Mouse (Mus musculus) hindbrain, postnatal 0 days (tissue): Measurements from ENCODE around the gene Nkx2-2. TPM values are rescaled to one million over a fixed set of nuclear protein-coding genes. Genes with fewer than 3 reads are reported as not detected.
A peak's percentile ranks its signal among the peaks of the same experiment; 100 is the strongest.
"Not testable (repeated sequence)": the region's sequence is repeated elsewhere in the genome, so short reads cannot be mapped to it uniquely, and the experiment has no call there.

Experiments used
- ATAC-seq: fragments of 200-750 bp; cut with Nextera tagmentation; 2 replicates; pipeline ENCODE4 v1.8.0; 2017; ENCODE audit warnings: mild to moderate bottlenecking, moderate TSS enrichment, moderate library complexity
- DNase-seq: peaks from one replicate; pipeline ENCODE4 v3.0.0-alpha.2; 2015; ENCODE audit warnings: low spot score
- H3K27ac ChIP-seq: fragments of 300-500 bp; sonication (generic); 2 replicates; pipeline ENCODE4 v1.5.1; 2014; ENCODE audit warnings: mild to moderate bottlenecking
- H3K27me3 ChIP-seq: fragments of 300-500 bp; sonication (generic); 2 replicates; pipeline ENCODE4 v1.6.1; 2014; ENCODE audit warnings: low read length, mixed read lengths; ENCODE audit not compliant: insufficient read depth
- H3K36me3 ChIP-seq: fragments of 300-500 bp; sonication (generic); 2 replicates; pipeline ENCODE4 v1.6.1; 2014; ENCODE audit warnings: low read length, mixed read lengths; ENCODE audit not compliant: insufficient read depth
- H3K4me1 ChIP-seq: fragments of 300-500 bp; sonication (generic); 2 replicates; pipeline ENCODE4 v1.6.1; 2014; ENCODE audit warnings: antibody characterized with exemption, low read length, mixed read lengths; ENCODE audit not compliant: insufficient read depth
- H3K4me2 ChIP-seq: fragments of 300-500 bp; sonication (generic); 2 replicates; pipeline ENCODE4 v1.6.1; 2014; ENCODE audit warnings: low read depth, mild to moderate bottlenecking, low read length, moderate library complexity, mixed read lengths
- H3K4me3 ChIP-seq: fragments of 300-500 bp; sonication (generic); 2 replicates; pipeline ENCODE4 v1.5.1; 2014; ENCODE audit warnings: low read length
- H3K9ac ChIP-seq: fragments of 300-500 bp; sonication (generic); replicated peaks from 2 replicates; pipeline ENCODE4 v1.6.1; 2014; ENCODE audit warnings: mild to moderate bottlenecking, low read length, moderate library complexity, mixed read lengths
- H3K9me3 ChIP-seq: fragments of 300-500 bp; sonication (generic); 2 replicates; pipeline ENCODE4 v1.6.1; 2016; ENCODE audit warnings: low read length, mixed read lengths
- CTCF ChIP-seq: IDR thresholded peaks from 2 replicates; pipeline ENCODE4 v1.5.1; 2016; ENCODE audit warnings: antibody characterized with exemption, control low read depth, low read depth
- WGBS: fragments of 180-500 bp; shearing (Covaris S2); extraction: QIAGEN DNeasy Blood & Tissue Kit; methylation state at CpG from one replicate; pipeline ENCODE4 v1.1.7; 2014; 5-methylcytosine and 5-hydroxymethylcytosine counted together
- polyA plus RNA-seq: library from polyadenylated mRNA; unstranded; fragments of >200 nt; fragmentation: Nextera tagmentation; extraction: Ambion mirVana; gene quantifications from 2 replicates; pipeline ENCODE4 v1.2.1, GENCODE M21; 2015
- total RNA-seq: library from RNA; depleted of rRNA; stranded (reverse); fragments of >200 nt; gene quantifications from 2 replicates; pipeline ENCODE4 v1.2.3, GENCODE M21; 2014; rRNA removed

The Nkx2-2 gene
- total and polyA plus RNA-seq, 2 experiments from 2014 or later: 10.5 to 40.7 TPM

DNA sequence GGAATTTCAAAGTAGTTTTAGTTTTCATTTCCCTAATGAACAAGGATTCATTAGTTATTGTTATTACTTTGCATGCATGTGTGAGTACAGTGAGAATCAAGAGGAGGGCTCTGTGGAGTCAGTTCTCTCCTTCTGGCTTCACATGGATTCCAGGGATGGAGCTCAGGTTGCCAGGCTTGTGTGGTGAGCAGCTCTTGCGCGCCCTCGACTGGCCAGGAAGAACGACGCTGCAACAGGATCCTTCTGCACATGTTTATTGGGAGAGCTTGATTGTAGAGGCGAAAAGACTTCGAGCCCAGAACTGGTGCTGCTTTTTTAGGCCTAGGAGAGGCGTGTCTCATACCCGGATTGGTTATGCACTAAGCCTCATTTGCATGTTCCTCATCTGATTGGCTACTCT, 23.5 kb downstream of the Nkx2-2 start:
- H3K9me3 ChIP-seq, H3K27ac ChIP-seq, H3K4me1 ChIP-seq, H3K4me2 ChIP-seq, H3K27me3 ChIP-seq, DNase-seq, ATAC-seq, H3K9ac ChIP-seq, H3K36me3 ChIP-seq, H3K4me3 ChIP-seq: not testable (repeated sequence)
- TF ChIP-seq CTCF: peak; percentile 10; the same call in 1 of the 2 replicates
- WGBS: 78% methylated on average over 9 of the region's 9 CpGs

DNA sequence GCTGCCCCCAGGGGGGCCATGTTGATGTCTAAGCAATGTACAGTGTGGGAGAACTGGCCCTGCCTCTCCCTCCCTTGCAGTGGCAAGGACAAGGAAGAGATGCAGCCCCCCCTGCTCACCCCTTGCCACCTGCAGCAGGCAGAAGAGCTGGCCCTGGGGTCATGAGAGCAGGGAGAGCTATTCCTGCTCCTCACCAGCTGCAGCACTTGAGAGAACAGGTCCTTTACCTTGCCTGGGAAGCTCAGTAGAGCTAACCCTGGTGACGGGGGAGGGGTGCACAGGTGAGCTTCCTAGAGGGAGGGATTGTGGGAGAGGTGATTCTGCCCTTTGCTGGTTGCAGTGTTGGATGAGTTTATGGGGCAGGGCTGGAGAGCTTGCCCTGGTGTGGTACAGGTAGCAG, 28.2 kb downstream of the Nkx2-2 start:
- Histone ChIP-seq H3K36me3 (no peaks in the 10 kb centered on the region), H3K9ac (no peak overlapping the region), H3K4me3 (no peak overlapping the region), H3K9me3 (no peaks in the 10 kb centered on the region), H3K4me1 (no peaks in the 10 kb centered on the region), H3K27ac (no peak overlapping the region), H3K4me2 (no peak overlapping the region), H3K27me3 (no peaks in the 10 kb centered on the region)
- WGBS: 92% methylated on average over 1 of the region's 1 CpGs
- no peak for ATAC-seq
- no peak for TF ChIP-seq CTCF
- no peak for DNase-seq

DNA sequence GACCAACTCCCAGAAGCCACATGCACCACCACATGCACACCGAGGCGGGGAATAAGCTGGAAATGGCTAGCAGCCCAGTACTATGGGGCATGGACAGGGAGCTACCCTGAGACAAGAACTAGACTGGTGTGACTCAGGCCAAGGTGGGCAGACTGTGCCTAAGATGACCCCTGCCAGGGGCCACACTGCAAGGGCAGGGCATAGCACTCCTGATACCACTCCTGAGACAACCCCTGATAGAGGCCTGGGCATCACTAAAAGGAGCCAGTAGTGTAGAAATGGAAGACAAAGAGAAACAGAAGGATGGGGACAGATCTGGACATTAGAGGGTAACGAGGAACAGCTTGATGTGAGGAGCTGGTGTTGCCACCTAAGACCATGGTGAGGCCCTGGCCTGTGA, 28.7 kb downstream of the Nkx2-2 start:
- ATAC-seq: no peak
- TF ChIP-seq CTCF: no peak
- Histone ChIP-seq H3K36me3 (no peaks in the 10 kb centered on the region), H3K27ac (no peak overlapping the region), H3K4me3 (no peak overlapping the region), H3K27me3 (no peaks in the 10 kb centered on the region), H3K9me3 (no peaks in the 10 kb centered on the region), H3K9ac (no peak overlapping the region), H3K4me2 (no peak overlapping the region), H3K4me1 (no peaks in the 10 kb centered on the region)
- WGBS: 79% methylated on average over 3 of the region's 3 CpGs
- no peak for DNase-seq

DNA sequence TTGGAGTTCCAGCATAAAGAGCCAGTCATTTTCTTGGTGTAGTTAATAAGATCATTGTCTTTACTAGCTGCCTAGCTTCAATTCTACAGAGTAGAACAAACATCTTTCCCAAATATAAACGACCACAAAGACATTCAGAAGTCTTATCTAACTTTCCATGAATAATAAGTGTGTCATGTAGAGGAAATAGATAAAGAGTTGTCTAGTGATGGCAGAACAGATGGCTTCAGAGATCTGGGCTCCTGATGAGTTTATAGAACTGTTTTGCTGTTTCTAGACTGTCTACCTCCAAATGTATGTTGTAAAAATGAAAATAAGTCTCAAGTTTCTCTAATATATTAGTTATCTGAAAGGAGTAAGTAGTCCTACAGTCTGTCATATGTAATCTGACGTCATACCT, 41.5 kb downstream of the Nkx2-2 start:
- DNase-seq: no peak
- no peaks in the 10 kb centered on the region for H3K27me3 ChIP-seq
- H3K9me3 ChIP-seq: no peaks in the 10 kb centered on the region
- H3K36me3 ChIP-seq: no peaks in the 10 kb centered on the region
- H3K4me2 ChIP-seq: no peak overlapping the region
- H3K4me3 ChIP-seq: no peak overlapping the region
- 74% methylated on average over 2 of the region's 2 CpGs for WGBS
- no peaks in the 10 kb centered on the region for H3K4me1 ChIP-seq
- no peak overlapping the region for H3K9ac ChIP-seq
- no peak for TF ChIP-seq CTCF
- no peak overlapping the region for H3K27ac ChIP-seq
- no peak for ATAC-seq

Other genes with a start within 250 kb of the Nkx2-2 start
- 40.3 and 41.3 TPM in 2 replicates for gene Xrn2, start 181.2 kb downstream of the Nkx2-2 start, total RNA-seq
- 57.9 and 60.8 TPM in 2 replicates for gene Xrn2, start 181.2 kb downstream of the Nkx2-2 start, polyA plus RNA-seq
- gene Nkx2-4, start 108.8 kb downstream of the Nkx2-2 start, total RNA-seq: 0.42 TPM in 1 of 2 replicates, not detected in the other
- gene Nkx2-4, start 108.8 kb downstream of the Nkx2-2 start, polyA plus RNA-seq: not detected in 2 replicates
- gene Pax1, start 167.7 kb upstream of the Nkx2-2 start, total RNA-seq: not detected in 2 replicates
- not detected in 2 replicates for gene Pax1, start 167.7 kb upstream of the Nkx2-2 start, polyA plus RNA-seq